ENCODE assay signal across 18 mouse cellular contexts in genomic region chr13:112165921-112166320, GRCm38 (mm10).
DNase-seq lines count a peak whose midpoint lies in the region; ATAC-seq lines count a peak whose summit lies in the region.
"Had no signal": no experiment of that assay in that cellular context is flagged by ENCODE, and none has a peak within 500 bp of the region (broad histone marks: within the 10 kb centered on the region; RNA-seq: fewer than 3 reads in every experiment).

No protein-coding gene starts in this region.

- no peaks in the 10 kb centered on the region for H3K27me3 ChIP-seq in hindbrain, embryonic 12.5 days
- no peaks in the 10 kb centered on the region for H3K27me3 ChIP-seq in hindbrain, embryonic 11.5 days (ENCODE audit: control insufficient read depth, insufficient read depth, low read length)
- no peaks in the 10 kb centered on the region for H3K27me3 ChIP-seq in hindbrain, embryonic 16.5 days (replicated peaks; ENCODE audit: control insufficient read depth, insufficient read depth, low read length)
- H3K27me3 ChIP-seq: embryonic facial prominence, embryonic 15.5 days; heart, embryonic 12.5 days; kidney, embryonic 15.5 days had no signal

- no peak overlapping the region for H3K4me3 ChIP-seq in hindbrain, embryonic 12.5 days
- no peak overlapping the region for H3K4me3 ChIP-seq in hindbrain, embryonic 11.5 days (ENCODE audit: low read depth, low read length)
- H3K4me3 ChIP-seq in hindbrain, embryonic 16.5 days (ENCODE audit: low read length): no peak overlapping the region
- H3K4me3 ChIP-seq: embryonic facial prominence, embryonic 15.5 days; heart, embryonic 12.5 days; kidney, embryonic 15.5 days had no signal

- H3K9ac ChIP-seq in hindbrain, embryonic 12.5 days: no peak overlapping the region
- H3K9ac ChIP-seq in hindbrain, embryonic 11.5 days (ENCODE audit: low read depth, low read length): no peak overlapping the region
- no peak overlapping the region for H3K9ac ChIP-seq in hindbrain, embryonic 16.5 days (ENCODE audit: low read depth, low read length)
- H3K9ac ChIP-seq: embryonic facial prominence, embryonic 15.5 days; heart, embryonic 12.5 days; kidney, embryonic 15.5 days; lung, embryonic 14.5 days had no signal

- H3K36me3 ChIP-seq in hindbrain, embryonic 12.5 days: no peaks in the 10 kb centered on the region
- H3K36me3 ChIP-seq in hindbrain, embryonic 11.5 days (ENCODE audit: control insufficient read depth, insufficient read depth, low read length): no peaks in the 10 kb centered on the region
- no peaks in the 10 kb centered on the region for H3K36me3 ChIP-seq in hindbrain, embryonic 16.5 days (ENCODE audit: control insufficient read depth, insufficient read depth, low read length)
- H3K36me3 ChIP-seq: embryonic facial prominence, embryonic 15.5 days; G1E; heart, embryonic 12.5 days; kidney, embryonic 15.5 days had no signal

- H3K27ac ChIP-seq in hindbrain, embryonic 12.5 days: no peak overlapping the region
- no peak overlapping the region for H3K27ac ChIP-seq in hindbrain, embryonic 11.5 days (ENCODE audit: low read depth, low read length)
- H3K27ac ChIP-seq in hindbrain, embryonic 16.5 days (ENCODE audit: low read depth, low read length): peak overlapping the region; percentile 60
- H3K27ac ChIP-seq: kidney, embryonic 15.5 days had no signal

- H3K4me1 ChIP-seq in hindbrain, embryonic 12.5 days: peaks cover 16% of the 10 kb centered on the region
- no peaks in the 10 kb centered on the region for H3K4me1 ChIP-seq in hindbrain, embryonic 11.5 days (replicated peaks; ENCODE audit: control insufficient read depth, insufficient read depth, low read length)
- peaks cover 10% of the 10 kb centered on the region for H3K4me1 ChIP-seq in hindbrain, embryonic 16.5 days (ENCODE audit: control insufficient read depth, insufficient read depth, low read depth, low read length)

- ATAC-seq in hindbrain, embryonic 12.5 days (ENCODE audit: low FRiP score): peak; percentile 23; the same call in 1 of the 2 replicates
- no peak for ATAC-seq in hindbrain, embryonic 11.5 days (ENCODE audit: low FRiP score)
- peak; percentile 60 for ATAC-seq in hindbrain, embryonic 16.5 days

- H3K9me3 ChIP-seq in hindbrain, embryonic 12.5 days (replicated peaks): no peaks in the 10 kb centered on the region
- no peaks in the 10 kb centered on the region for H3K9me3 ChIP-seq in hindbrain, embryonic 11.5 days (ENCODE audit: control insufficient read depth, low read length)
- H3K9me3 ChIP-seq in hindbrain, embryonic 16.5 days (ENCODE audit: control insufficient read depth, low read length): no peaks in the 10 kb centered on the region
- H3K9me3 ChIP-seq: embryonic facial prominence, embryonic 15.5 days; G1E; heart, embryonic 12.5 days; kidney, embryonic 15.5 days had no signal

- DNase-seq in hindbrain, embryonic 11.5 days (ENCODE audit: low spot score): no peak
- DNase-seq in right cerebral cortex, postnatal 10 days (ENCODE audit: low spot score in 2 of 2): peak; percentile 36 to 46
- no peak for DNase-seq in right cerebral cortex, postnatal 36 days (ENCODE audit: low spot score in 2 of 2)
- no peak for DNase-seq in natural killer cell, adult 2 months (ENCODE audit: low spot score in 2 of 2)
- no peak for DNase-seq in spleen, adult 18-20 months
- no peak for DNase-seq in frontal cortex, postnatal 14 days (ENCODE audit: low spot score in 2 of 2)
- DNase-seq: B cell, adult 2 months; cerebellum, adult 9-10 months; liver; lung, embryonic 14.5 days; right cerebral cortex, postnatal 25 days; thymus, postnatal 25 days had no signal

- 54% methylated on average over 2 of the region's 2 CpGs for WGBS in hindbrain, embryonic 12.5 days
- WGBS in hindbrain, embryonic 11.5 days: 69% methylated on average over 2 of the region's 2 CpGs
- WGBS in hindbrain, embryonic 16.5 days: 45% methylated on average over 2 of the region's 2 CpGs

- peak overlapping the region; percentile 20 for H3K4me2 ChIP-seq in hindbrain, embryonic 12.5 days (replicated peaks)
- no peak overlapping the region for H3K4me2 ChIP-seq in hindbrain, embryonic 11.5 days (replicated peaks; ENCODE audit: low read depth, low read length)
- H3K4me2 ChIP-seq in hindbrain, embryonic 16.5 days (ENCODE audit: low read length): no peak overlapping the region
- H3K4me2 ChIP-seq: heart, embryonic 12.5 days; kidney, embryonic 15.5 days; lung, embryonic 14.5 days had no signal

Comparison
In these comparisons a context has a peak if more than half of its experiments do, and no peak if none do; other contexts are left out.
1. DNase-seq: peak in right cerebral cortex, postnatal 10 days (2 of 2); none in hindbrain, embryonic 11.5 days (single experiment), right cerebral cortex, postnatal 36 days (0 of 2), natural killer cell, adult 2 months (0 of 2), spleen, adult 18-20 months (0 of 2) and frontal cortex, postnatal 14 days (0 of 2).